Mouse (Mus musculus): Measurements from ENCODE around the gene Myl4.

DNA sequence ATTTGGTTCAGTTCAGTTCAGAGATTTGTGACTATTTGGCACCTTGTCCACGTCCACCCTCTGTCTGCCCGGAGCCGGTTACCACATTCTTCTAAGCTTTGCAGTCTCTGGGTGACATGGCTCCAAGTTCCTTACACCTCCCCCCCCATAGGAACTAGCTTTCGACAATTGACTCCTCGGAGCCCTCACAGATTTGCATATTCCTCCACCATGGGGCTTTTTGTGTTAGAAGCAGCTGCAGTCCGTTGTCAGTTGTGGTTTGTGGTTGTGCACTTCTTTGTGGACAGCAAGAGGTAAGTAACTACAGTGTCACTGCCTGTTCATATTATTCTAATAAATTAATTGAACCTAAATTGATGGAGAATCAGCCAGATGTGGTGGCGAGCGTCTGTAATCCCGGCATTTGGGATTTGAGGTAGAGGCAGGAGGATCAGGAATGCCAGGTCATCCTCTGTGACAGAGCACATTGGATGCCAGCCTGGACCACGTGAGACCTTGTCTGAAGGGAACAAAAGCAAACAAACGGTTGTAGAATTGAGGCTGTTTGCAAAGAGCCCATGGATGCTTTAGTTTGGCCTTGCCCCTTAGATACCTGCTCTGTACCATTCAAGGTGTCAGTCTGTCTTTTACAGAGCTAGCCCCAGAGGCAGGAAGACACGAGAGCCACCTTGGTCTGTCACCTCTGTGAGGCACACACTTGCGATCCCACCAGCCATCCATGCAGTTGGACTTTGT, 32.3 kb downstream of the Myl4 start:
- TF ChIP-seq POLR2A (IDR thresholded peaks at IDR 0.05; ENCODE audit: insufficient read depth, low read length) (no peak), EP300 (IDR thresholded peaks at IDR 0.05; ENCODE audit: insufficient read depth, low read depth, low read length) (no peak)

Data from ES-Bruce4 (cell line).